Mouse (Mus musculus): Measurements from ENCODE around the gene Tsr3.
A peak's percentile ranks its signal among the peaks of the same experiment; 100 is the strongest.

DNA sequence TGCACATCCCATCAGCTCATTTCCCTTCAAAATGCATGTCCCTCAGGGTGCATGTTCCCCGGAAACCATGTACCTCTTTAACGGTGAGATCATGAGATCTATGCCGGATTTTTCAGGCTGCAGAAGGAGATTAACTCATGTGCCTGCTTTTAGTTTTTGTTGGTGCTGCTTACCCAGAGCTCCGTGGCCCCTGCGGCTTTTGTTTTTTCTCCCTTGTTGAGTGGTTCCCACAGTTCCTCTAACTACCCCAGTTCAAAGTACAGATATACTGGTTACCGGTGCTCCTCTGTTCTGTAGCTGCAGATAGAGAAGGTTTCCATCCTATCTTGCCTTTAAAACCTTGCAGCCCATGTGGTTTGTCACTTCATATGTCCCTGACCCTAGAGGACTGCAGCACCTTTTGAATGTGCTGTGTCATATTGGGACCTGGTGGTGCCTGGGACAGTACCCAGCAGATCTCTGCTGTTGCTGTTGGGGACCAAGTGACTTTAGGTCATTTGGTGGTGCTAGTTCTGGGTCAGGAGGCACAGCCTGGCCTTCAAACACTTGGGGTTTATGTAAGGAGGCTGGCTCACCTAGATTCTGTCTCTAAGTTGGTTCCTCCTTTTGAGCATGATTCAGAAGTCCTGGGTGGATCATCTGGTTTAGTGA is 16.9 kb upstream of the Tsr3 start:
- TF ChIP-seq POLR2A (IDR thresholded peaks at IDR 0.05; ENCODE audit: low read depth, low read length) (no peak; the same call in 1 of the 2 replicates), UBTF (IDR thresholded peaks at IDR 0.05; ENCODE audit: low read depth, low read length) (0 out of 2 replicates have a peak, but pooled peaks have one; percentile 45), TBP (conservative IDR thresholded peaks at IDR 0.05; ENCODE audit: low read depth, low read length) (no peak)

Measured in CH12.LX (cell line).